Mouse (Mus musculus) ES-E14 (cell line): ENCODE measurements around the gene Ngfr.

Experiments used
- CHD2 ChIP-seq: IDR thresholded peaks from 2 replicates; pipeline ENCODE4 v1.6.1; 2014; ENCODE audit warnings: mild to moderate bottlenecking, low read depth, low read length, inconsistent platforms
- HCFC1 ChIP-seq: IDR thresholded peaks from 2 replicates; pipeline ENCODE4 v1.6.1; 2012; ENCODE audit warnings: low read length, inconsistent platforms, borderline replicate concordance; ENCODE audit not compliant: insufficient read depth
- MAFK ChIP-seq: IDR thresholded peaks from 2 replicates; pipeline ENCODE4 v1.6.1; 2014; ENCODE audit warnings: mild to moderate bottlenecking, low read depth, low read length, inconsistent platforms; ENCODE audit not compliant: insufficient read depth
- ZC3H11A ChIP-seq: IDR thresholded peaks from 2 replicates; pipeline ENCODE4 v1.6.1; 2012; ENCODE audit warnings: low read depth, mild to moderate bottlenecking, inconsistent platforms, low read length, borderline replicate concordance
- ZNF384 ChIP-seq: IDR thresholded peaks from 2 replicates; pipeline ENCODE4 v1.6.1; 2012; ENCODE audit warnings: low read depth, low read length, inconsistent platforms

GRCm38 (mm10) chr11:95544546-95545327 lies 42.8 kb downstream of the Ngfr start:
- no peak for TF ChIP-seq ZNF384
- no peak for TF ChIP-seq HCFC1
- no peak for TF ChIP-seq MAFK
- TF ChIP-seq ZC3H11A = no peak
- no peak for TF ChIP-seq CHD2
